In the genomic region with DNA sequence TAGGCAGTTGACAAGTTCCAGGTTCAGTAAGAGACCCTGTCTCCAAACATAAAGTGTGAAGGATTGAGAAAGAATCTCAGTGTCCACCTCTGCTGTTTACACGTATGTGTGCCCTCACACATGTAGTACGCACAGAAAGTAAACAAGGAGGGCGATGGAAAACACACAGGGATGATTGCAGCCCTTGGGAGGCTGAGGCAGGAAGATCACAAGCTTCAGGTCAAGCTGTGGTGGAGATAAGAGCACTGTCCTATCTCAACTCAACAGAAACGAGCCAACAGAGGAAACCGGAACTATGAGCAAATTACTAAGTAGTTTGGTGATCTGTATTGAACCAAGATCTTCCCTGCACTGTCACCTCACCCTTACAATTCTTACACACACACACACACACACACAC, we compare ENCODE assay signal across 20 mouse cellular contexts. TPM values are rescaled to one million over a fixed set of nuclear protein-coding genes. Genes with fewer than 3 reads are reported as not detected.
"Had no signal": no experiment of that assay in that cellular context is flagged by ENCODE, and none has a peak within 500 bp of the region (broad histone marks: within the 10 kb centered on the region; RNA-seq: fewer than 3 reads in every experiment).

No protein-coding gene starts in this region.

- ATAC-seq: intestine, postnatal 0 days; midbrain, embryonic 16.5 days had no signal

- H3K9ac ChIP-seq: limb, embryonic 13.5 days; liver, embryonic 15.5 days; lung, embryonic 14.5 days; midbrain, embryonic 12.5 days; neural tube, embryonic 13.5 days had no signal

- DNase-seq: kidney, adult 8-10 months; kidney, postnatal 36 days; lung, embryonic 14.5 days; lung, postnatal 10 days; lung, postnatal 4 days; right cerebral cortex, postnatal 4 days; thymus, postnatal 36 days had no signal

- H3K9me3 ChIP-seq: limb, embryonic 13.5 days; liver, embryonic 15.5 days; midbrain, embryonic 12.5 days; neural tube, embryonic 13.5 days had no signal

- H3K27me3 ChIP-seq: limb, embryonic 13.5 days; liver, embryonic 15.5 days; midbrain, embryonic 12.5 days; neural tube, embryonic 13.5 days had no signal

- H3K27ac ChIP-seq: layer of hippocampus, adult 2 months; limb, embryonic 13.5 days; liver, embryonic 15.5 days; midbrain, embryonic 12.5 days; neural tube, embryonic 13.5 days had no signal

- H3K4me2 ChIP-seq: limb, embryonic 13.5 days; liver, embryonic 15.5 days; lung, embryonic 14.5 days; midbrain, embryonic 12.5 days; neural tube, embryonic 13.5 days had no signal

- H3K4me3 ChIP-seq: layer of hippocampus, adult 2 months; limb, embryonic 13.5 days; liver, embryonic 15.5 days; midbrain, embryonic 12.5 days; neural tube, embryonic 13.5 days had no signal

- H3K36me3 ChIP-seq: limb, embryonic 13.5 days; liver, embryonic 15.5 days; midbrain, embryonic 12.5 days; neural tube, embryonic 13.5 days had no signal

- H3K4me1 ChIP-seq: limb, embryonic 13.5 days; liver, embryonic 15.5 days; midbrain, embryonic 12.5 days; neural tube, embryonic 13.5 days had no signal

RNA-seq across cellular contexts. Expression of gene Mnx1, which starts 38.2 kb away (rescaled TPM):
- total RNA-seq: layer of hippocampus, adult 2 months; layer of hippocampus, postnatal 10 days; left cerebral cortex, postnatal 36 days; megakaryocyte, adult 5-6 weeks had no signal
- polyA plus RNA-seq: kidney, embryonic 16.5 days; liver, embryonic 15.5 days; lung, embryonic 14.5 days; midbrain, embryonic 12.5 days; midbrain, embryonic 16.5 days; spleen, adult 2 months; thymus, postnatal 0 days had no signal
